Mouse (Mus musculus): Measurements from ENCODE around the gene Resp18. TPM values are rescaled to one million over a fixed set of nuclear protein-coding genes. Genes with fewer than 3 reads are reported as not detected.
A peak's percentile ranks its signal among the peaks of the same experiment; 100 is the strongest.

The Resp18 gene
- polyA plus RNA-seq, 1 experiment from 2014 or later, result 1.0 TPM

- ATAC-seq (ENCODE audit: low FRiP score, low TSS enrichment), result no peak
- Histone ChIP-seq H3K36me3 (ENCODE audit: insufficient read depth, low read length) (no peaks in the 10 kb centered on the region), H3K27me3 (ENCODE audit: insufficient read depth, low read length) (no peaks in the 10 kb centered on the region), H3K9ac (replicated peaks; ENCODE audit: low read length) (no peak overlapping the region), H3K4me2 (replicated peaks; ENCODE audit: low read depth, low read length) (no peak overlapping the region), H3K9me3 (ENCODE audit: low read length) (no peaks in the 10 kb centered on the region), H3K27ac (ENCODE audit: low read length) (no peak overlapping the region), H3K4me3 (ENCODE audit: low read length) (no peak overlapping the region), H3K4me1 (ENCODE audit: insufficient read depth, low read length) (peaks cover 6% of the 10 kb centered on the region)
- WGBS, result 79% methylated on average over 16 of the region's 16 CpGs
These were observed 25.2 kb downstream of the Resp18 start for GRCm38 (mm10) chr1:75253029-75253428.

GRCm38 (mm10) chr1:75252308-75252707 lies 25.9 kb downstream of the Resp18 start:
- no peak overlapping the region for H3K4me2 ChIP-seq (replicated peaks; ENCODE audit: low read depth, low read length)
- H3K9ac ChIP-seq (replicated peaks; ENCODE audit: low read length), result no peak overlapping the region
- ATAC-seq (ENCODE audit: low FRiP score, low TSS enrichment), result 0 out of 2 replicates have a peak, but pooled peaks have one; percentile 6
- H3K36me3 ChIP-seq (ENCODE audit: insufficient read depth, low read length), result no peaks in the 10 kb centered on the region
- peaks cover 11% of the 10 kb centered on the region for H3K4me1 ChIP-seq (ENCODE audit: insufficient read depth, low read length)
- H3K9me3 ChIP-seq (ENCODE audit: low read length), result no peaks in the 10 kb centered on the region
- no peak overlapping the region for H3K4me3 ChIP-seq (ENCODE audit: low read length)
- no peak overlapping the region for H3K27ac ChIP-seq (ENCODE audit: low read length)
- H3K27me3 ChIP-seq (ENCODE audit: insufficient read depth, low read length), result no peaks in the 10 kb centered on the region
- 69% methylated on average over 13 of the region's 13 CpGs for WGBS

GRCm38 (mm10) chr1:75251112-75251970 lies 26.9 kb downstream of the Resp18 start:
- Histone ChIP-seq H3K27ac (ENCODE audit: low read length) (no peak overlapping the region), H3K4me3 (ENCODE audit: low read length) (peak overlapping the region; percentile 24), H3K4me2 (replicated peaks; ENCODE audit: low read depth, low read length) (peak overlapping the region; percentile 48), H3K9me3 (ENCODE audit: low read length) (no peaks in the 10 kb centered on the region), H3K27me3 (ENCODE audit: insufficient read depth, low read length) (no peaks in the 10 kb centered on the region), H3K9ac (replicated peaks; ENCODE audit: low read length) (0 out of 2 replicates have a peak overlapping the region, but pooled peaks have one; percentile 3), H3K36me3 (ENCODE audit: insufficient read depth, low read length) (no peaks in the 10 kb centered on the region), H3K4me1 (ENCODE audit: insufficient read depth, low read length) (peaks cover 11% of the 10 kb centered on the region)
- peak; percentile 63 for ATAC-seq (ENCODE audit: low FRiP score, low TSS enrichment)
- WGBS, result 5% methylated on average over 22 of the region's 22 CpGs

- H3K27ac ChIP-seq (ENCODE audit: low read length), result no peak overlapping the region
- no peak overlapping the region for H3K4me2 ChIP-seq (replicated peaks; ENCODE audit: low read depth, low read length)
- 50% methylated on average over 3 of the region's 3 CpGs for WGBS
- no peaks in the 10 kb centered on the region for H3K27me3 ChIP-seq (ENCODE audit: insufficient read depth, low read length)
- H3K4me1 ChIP-seq (ENCODE audit: insufficient read depth, low read length), result peaks cover 11% of the 10 kb centered on the region
- no peak overlapping the region for H3K4me3 ChIP-seq (ENCODE audit: low read length)
- H3K9ac ChIP-seq (replicated peaks; ENCODE audit: low read length), result no peak overlapping the region
- 0 out of 2 replicates have a peak, but pooled peaks have one; percentile 21 for ATAC-seq (ENCODE audit: low FRiP score, low TSS enrichment)
- no peaks in the 10 kb centered on the region for H3K36me3 ChIP-seq (ENCODE audit: insufficient read depth, low read length)
- H3K9me3 ChIP-seq (ENCODE audit: low read length), result no peaks in the 10 kb centered on the region
These were observed 27.7 kb downstream of the Resp18 start for GRCm38 (mm10) chr1:75250498-75250897.

GRCm38 (mm10) chr1:75248041-75248772 lies 30.0 kb downstream of the Resp18 start:
- Histone ChIP-seq H3K4me3 (ENCODE audit: low read length) (no peak overlapping the region), H3K4me1 (ENCODE audit: insufficient read depth, low read length) (peaks cover 11% of the 10 kb centered on the region), H3K27me3 (ENCODE audit: insufficient read depth, low read length) (no peaks in the 10 kb centered on the region), H3K4me2 (replicated peaks; ENCODE audit: low read depth, low read length) (no peak overlapping the region), H3K36me3 (ENCODE audit: insufficient read depth, low read length) (peaks cover 8% of the 10 kb centered on the region; the same call in 1 of the 2 replicates), H3K9me3 (ENCODE audit: low read length) (no peaks in the 10 kb centered on the region), H3K9ac (replicated peaks; ENCODE audit: low read length) (peak overlapping the region; percentile 50; the same call in 1 of the 2 replicates), H3K27ac (ENCODE audit: low read length) (0 out of 2 replicates have a peak overlapping the region, but pooled peaks have one; percentile 29)
- no peak for ATAC-seq (ENCODE audit: low FRiP score, low TSS enrichment)
- 46% methylated on average over 9 of the region's 9 CpGs for WGBS

- H3K27me3 ChIP-seq (ENCODE audit: insufficient read depth, low read length), result no peaks in the 10 kb centered on the region
- H3K4me2 ChIP-seq (replicated peaks; ENCODE audit: low read depth, low read length), result no peak overlapping the region
- no peaks in the 10 kb centered on the region for H3K9me3 ChIP-seq (ENCODE audit: low read length)
- no peak overlapping the region for H3K27ac ChIP-seq (ENCODE audit: low read length)
- H3K4me3 ChIP-seq (ENCODE audit: low read length), result no peak overlapping the region
- WGBS, result 75% methylated on average over 16 of the region's 16 CpGs
- ATAC-seq (ENCODE audit: low FRiP score, low TSS enrichment), result no peak
- peaks cover 11% of the 10 kb centered on the region for H3K4me1 ChIP-seq (ENCODE audit: insufficient read depth, low read length)
- H3K36me3 ChIP-seq (ENCODE audit: insufficient read depth, low read length), result peaks cover 10% of the 10 kb centered on the region; the same call in 1 of the 2 replicates
- H3K9ac ChIP-seq (replicated peaks; ENCODE audit: low read length), result no peak overlapping the region
These were observed 30.9 kb downstream of the Resp18 start for GRCm38 (mm10) chr1:75247071-75247930.

GRCm38 (mm10) chr1:75244836-75245235 lies 33.4 kb downstream of the Resp18 start:
- Histone ChIP-seq H3K4me3 (ENCODE audit: low read length) (no peak overlapping the region), H3K4me1 (ENCODE audit: insufficient read depth, low read length) (peaks cover 11% of the 10 kb centered on the region), H3K27ac (ENCODE audit: low read length) (no peak overlapping the region), H3K9ac (replicated peaks; ENCODE audit: low read length) (no peak overlapping the region), H3K4me2 (replicated peaks; ENCODE audit: low read depth, low read length) (no peak overlapping the region), H3K9me3 (ENCODE audit: low read length) (no peaks in the 10 kb centered on the region), H3K27me3 (ENCODE audit: insufficient read depth, low read length) (no peaks in the 10 kb centered on the region), H3K36me3 (ENCODE audit: insufficient read depth, low read length) (peaks cover 19% of the 10 kb centered on the region; the same call in 1 of the 2 replicates)
- peak; percentile 69 for ATAC-seq (ENCODE audit: low FRiP score, low TSS enrichment)
- 28% methylated on average over 4 of the region's 4 CpGs for WGBS

GRCm38 (mm10) chr1:75244175-75244826 lies 33.9 kb downstream of the Resp18 start:
- Histone ChIP-seq H3K4me1 (ENCODE audit: insufficient read depth, low read length) (peaks cover 11% of the 10 kb centered on the region), H3K4me2 (replicated peaks; ENCODE audit: low read depth, low read length) (no peak overlapping the region), H3K9ac (replicated peaks; ENCODE audit: low read length) (no peak overlapping the region), H3K9me3 (ENCODE audit: low read length) (no peaks in the 10 kb centered on the region), H3K27ac (ENCODE audit: low read length) (no peak overlapping the region), H3K36me3 (ENCODE audit: insufficient read depth, low read length) (peaks cover 24% of the 10 kb centered on the region), H3K27me3 (ENCODE audit: insufficient read depth, low read length) (no peaks in the 10 kb centered on the region), H3K4me3 (ENCODE audit: low read length) (no peak overlapping the region)
- ATAC-seq (ENCODE audit: low FRiP score, low TSS enrichment), result peak; percentile 29
- WGBS, result 89% methylated on average over 12 of the region's 12 CpGs

GRCm38 (mm10) chr1:75243411-75243810 lies 34.8 kb downstream of the Resp18 start:
- 90% methylated on average over 14 of the region's 14 CpGs for WGBS
- ATAC-seq (ENCODE audit: low FRiP score, low TSS enrichment), result no peak
- no peak overlapping the region for H3K4me2 ChIP-seq (replicated peaks; ENCODE audit: low read depth, low read length)
- no peaks in the 10 kb centered on the region for H3K27me3 ChIP-seq (ENCODE audit: insufficient read depth, low read length)
- peaks cover 24% of the 10 kb centered on the region for H3K36me3 ChIP-seq (ENCODE audit: insufficient read depth, low read length)
- no peak overlapping the region for H3K9ac ChIP-seq (replicated peaks; ENCODE audit: low read length)
- no peak overlapping the region for H3K4me3 ChIP-seq (ENCODE audit: low read length)
- peaks cover 8% of the 10 kb centered on the region for H3K4me1 ChIP-seq (ENCODE audit: insufficient read depth, low read length)
- no peaks in the 10 kb centered on the region for H3K9me3 ChIP-seq (ENCODE audit: low read length)
- H3K27ac ChIP-seq (ENCODE audit: low read length), result no peak overlapping the region

Data from kidney, embryonic 16.5 days (tissue).